Mouse (Mus musculus) testis, adult 2 months (tissue): ENCODE measurements around the gene Cyp20a1.

Experiments used
- CTCF ChIP-seq: fragments of 200-500 bp; IDR thresholded peaks from 2 replicates; pipeline ENCODE4 v1.5.1; 2012; ENCODE audit warnings: low read depth, mild to moderate bottlenecking, inconsistent platforms, low read length, moderate library complexity; ENCODE audit not compliant: control insufficient read depth, insufficient read depth, insufficient replicate concordance
- POLR2A ChIP-seq: fragments of 200-500 bp; IDR thresholded peaks from 2 replicates; pipeline ENCODE4 v1.6.1; 2012; ENCODE audit warnings: low read depth, mild to moderate bottlenecking, inconsistent platforms, low read length, moderate library complexity; ENCODE audit not compliant: control insufficient read depth

DNA sequence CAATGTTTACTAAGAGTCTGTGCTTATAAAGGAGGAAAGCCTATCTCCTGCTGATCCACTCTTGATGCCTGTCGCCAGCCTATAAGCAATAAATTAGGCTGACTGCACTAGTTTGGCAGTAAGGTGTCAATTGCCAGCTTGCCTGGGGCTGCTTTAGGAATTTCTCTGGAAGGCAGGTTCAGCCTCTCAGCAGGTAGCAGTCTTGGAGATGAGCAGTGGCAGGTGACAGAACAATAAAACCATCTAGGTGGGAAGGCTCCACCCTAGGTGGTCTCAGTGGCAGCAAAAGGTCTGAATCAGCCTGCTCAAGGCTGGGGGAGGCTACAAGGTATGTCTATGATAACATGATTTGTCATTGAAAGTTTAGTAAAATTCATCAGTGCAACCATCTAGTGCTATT, 89.4 kb downstream of the Cyp20a1 start:
- TF ChIP-seq CTCF (no peak), POLR2A (no peak)
